Mouse (Mus musculus): ENCODE data around the gene Tent4a.
A peak's percentile ranks its signal among the peaks of the same experiment; 100 is the strongest.
"Not testable (repeated sequence)": the region's sequence is repeated elsewhere in the genome, so short reads cannot be mapped to it uniquely, and the experiment has no call there.

The Tent4a gene

GRCm38 (mm10) chr13:69534334-69534653, at the start of gene Tent4a:
Gene Tent4a (minus strand): TSS chr13:69534617.
- DNase-seq (ENCODE audit: low read depth, low spot score) = no peak

- DNase-seq (ENCODE audit: low read depth, low spot score) = no peak
Observed at GRCm38 (mm10) chr13:69583591-69583990, 49.2 kb upstream of the Tent4a start.

- no peak for DNase-seq (ENCODE audit: low read depth, low spot score)
Observed at GRCm38 (mm10) chr13:69582411-69582810, 48.0 kb upstream of the Tent4a start.

- DNase-seq (ENCODE audit: low read depth, low spot score) = no peak
Observed at GRCm38 (mm10) chr13:69577181-69577834, 42.9 kb upstream of the Tent4a start.

- DNase-seq (ENCODE audit: low read depth, low spot score) = no peak
Observed at GRCm38 (mm10) chr13:69576676-69577075, 42.3 kb upstream of the Tent4a start.

- no peak for DNase-seq (ENCODE audit: low read depth, low spot score)
Observed at GRCm38 (mm10) chr13:69572594-69572993, 38.2 kb upstream of the Tent4a start.

- DNase-seq (ENCODE audit: low read depth, low spot score) = peak; percentile 19
Observed at GRCm38 (mm10) chr13:69569201-69569600, 34.8 kb upstream of the Tent4a start.

GRCm38 (mm10) chr13:69565401-69565800, 31.0 kb upstream of the Tent4a start:
- DNase-seq (ENCODE audit: low read depth, low spot score) = not testable (repeated sequence)

- no peak for DNase-seq (ENCODE audit: low read depth, low spot score)
Observed at GRCm38 (mm10) chr13:69564573-69564972, 30.2 kb upstream of the Tent4a start.

- DNase-seq (ENCODE audit: low read depth, low spot score) = no peak
Observed at GRCm38 (mm10) chr13:69563905-69564304, 29.5 kb upstream of the Tent4a start.

- no peak for DNase-seq (ENCODE audit: low read depth, low spot score)
Observed at GRCm38 (mm10) chr13:69562654-69563574, 28.5 kb upstream of the Tent4a start.

- no peak for DNase-seq (ENCODE audit: low read depth, low spot score)
Observed at GRCm38 (mm10) chr13:69562004-69562403, 27.6 kb upstream of the Tent4a start.

GRCm38 (mm10) chr13:69559291-69559961, 25.0 kb upstream of the Tent4a start:
- DNase-seq (ENCODE audit: low read depth, low spot score) = peak; percentile 47

GRCm38 (mm10) chr13:69558098-69558660, 23.8 kb upstream of the Tent4a start:
- DNase-seq (ENCODE audit: low read depth, low spot score) = no peak

- no peak for DNase-seq (ENCODE audit: low read depth, low spot score)
Observed at GRCm38 (mm10) chr13:69556728-69557127, 22.3 kb upstream of the Tent4a start.

GRCm38 (mm10) chr13:69555957-69556482, 21.6 kb upstream of the Tent4a start:
- no peak for DNase-seq (ENCODE audit: low read depth, low spot score)

- no peak for DNase-seq (ENCODE audit: low read depth, low spot score)
Observed at GRCm38 (mm10) chr13:69555045-69555444, 20.6 kb upstream of the Tent4a start.

GRCm38 (mm10) chr13:69554255-69554654, 19.8 kb upstream of the Tent4a start:
- DNase-seq (ENCODE audit: low read depth, low spot score) = no peak

GRCm38 (mm10) chr13:69553024-69553423, 18.6 kb upstream of the Tent4a start:
- peak; percentile 55 for DNase-seq (ENCODE audit: low read depth, low spot score)

GRCm38 (mm10) chr13:69550831-69551230, 16.4 kb upstream of the Tent4a start:
- no peak for DNase-seq (ENCODE audit: low read depth, low spot score)

- DNase-seq (ENCODE audit: low read depth, low spot score) = no peak
Observed at GRCm38 (mm10) chr13:69549980-69550379, 15.6 kb upstream of the Tent4a start.
